Mouse (Mus musculus) cerebellum, adult 18-20 months (tissue): ENCODE measurements around the gene Cfap77.

Experiments
- DNase-seq, 2 experiments: peaks; one replicate each; pipeline ENCODE4 v3.0.0; 2021

Cfap77 gene

DNA sequence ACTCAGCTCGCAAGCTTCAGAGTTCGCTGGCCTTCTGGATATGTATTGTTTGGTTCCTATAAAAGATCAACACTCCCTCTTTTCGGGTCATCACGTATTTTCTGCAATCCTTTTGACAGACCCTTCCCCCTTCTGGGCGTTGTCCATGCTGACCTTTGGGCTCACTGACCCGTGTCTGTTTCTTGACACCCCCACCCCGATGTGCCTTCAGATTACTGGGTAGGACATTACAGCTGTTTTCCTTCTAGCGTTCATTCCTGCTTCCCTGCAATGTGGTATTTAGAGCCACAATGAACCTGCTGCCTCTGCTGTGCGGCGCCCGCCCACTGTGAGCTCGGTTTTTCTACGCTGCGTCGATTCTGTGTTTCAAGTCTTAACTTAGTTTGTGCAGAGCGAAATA lies 8.7 kb downstream of the Cfap77 start:
- no peak for DNase-seq

DNA sequence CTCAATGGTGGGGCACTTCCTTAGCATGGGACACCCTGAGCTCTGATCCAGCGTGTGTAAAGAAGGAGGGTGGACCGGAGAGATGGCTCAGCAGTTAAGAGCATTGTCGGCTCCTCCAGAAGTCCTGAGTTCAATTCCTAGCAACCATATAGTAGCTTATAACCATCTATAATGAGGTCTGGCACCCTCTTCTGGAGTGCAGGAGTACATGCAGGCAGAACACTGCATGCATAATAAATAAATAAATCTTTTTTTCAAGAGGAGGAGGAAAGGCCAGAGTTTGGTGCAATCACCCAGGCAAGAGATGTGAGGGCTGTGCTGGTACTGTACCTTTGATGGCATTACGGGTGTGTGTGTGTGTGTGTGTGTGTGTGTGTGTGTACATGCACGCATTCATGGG lies 12.7 kb downstream of the Cfap77 start:
- DNase-seq = no peak

GRCm38 (mm10) chr2:29041477-29041768 lies 13.4 kb downstream of the Cfap77 start:
- no peak for DNase-seq

DNA sequence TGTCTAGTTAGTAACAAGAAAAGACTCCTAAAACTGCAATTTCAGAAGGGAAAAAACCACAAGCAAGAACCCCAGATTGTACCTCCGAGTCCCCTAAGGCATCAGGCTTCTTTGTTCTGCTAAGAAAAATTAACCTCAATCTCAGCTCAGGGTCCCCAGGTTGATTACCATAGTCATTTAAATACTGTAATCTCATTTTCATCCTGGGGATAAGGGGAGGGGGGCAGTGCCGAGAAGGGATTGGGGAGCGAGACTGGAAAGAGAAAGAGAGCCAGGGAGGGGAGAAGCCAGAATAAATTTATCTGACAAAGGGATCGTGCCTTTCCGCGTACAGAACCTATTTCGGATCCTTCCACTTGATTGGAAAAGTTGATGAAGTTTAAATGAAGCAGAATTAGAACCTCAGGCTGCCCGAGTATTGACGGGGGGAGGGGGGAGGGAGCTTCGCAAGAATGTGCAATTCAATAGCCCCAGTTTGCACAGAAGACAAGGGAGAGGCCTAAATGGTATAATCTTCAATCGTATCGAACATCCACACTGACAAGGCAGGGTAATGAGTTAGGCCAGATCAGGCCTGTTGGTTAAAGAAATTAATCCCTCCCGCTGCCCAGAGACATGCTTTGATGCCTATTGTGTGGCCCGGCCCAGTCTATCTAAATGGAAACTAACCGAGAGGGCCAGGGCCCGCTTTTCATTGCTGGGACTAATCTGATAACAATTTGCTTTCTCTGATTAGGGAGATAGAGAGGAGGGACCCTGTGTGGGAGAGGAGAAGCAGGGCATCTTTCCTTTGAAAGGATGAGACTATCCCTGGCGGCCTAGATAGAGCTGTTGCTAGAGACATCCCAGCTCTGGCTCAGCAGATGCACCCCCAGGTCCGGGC lies 14.0 kb downstream of the Cfap77 start:
- DNase-seq = no peak

GRCm38 (mm10) chr2:29039741-29040140 lies 15.1 kb downstream of the Cfap77 start:
- DNase-seq = no peak

DNA sequence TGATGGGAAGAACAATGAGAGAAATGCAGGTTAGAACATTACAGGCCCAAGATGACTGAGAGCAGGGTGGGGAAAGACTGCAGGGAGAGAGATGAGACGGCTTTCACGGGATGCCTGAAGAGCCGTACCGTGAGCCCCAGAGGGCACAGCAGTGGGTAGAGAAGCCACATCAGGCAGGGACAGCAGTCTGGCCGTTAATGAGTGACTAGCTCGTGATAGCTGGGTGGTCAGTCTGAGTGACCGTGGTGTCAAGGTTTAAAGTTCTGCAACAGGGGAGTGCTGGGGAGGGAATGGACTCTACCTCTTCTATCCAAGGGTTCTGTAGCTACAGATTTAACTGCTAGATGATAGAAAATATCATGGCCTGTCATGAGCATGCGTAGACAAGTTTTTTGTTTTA lies 19.2 kb downstream of the Cfap77 start:
- no peak for DNase-seq

DNA sequence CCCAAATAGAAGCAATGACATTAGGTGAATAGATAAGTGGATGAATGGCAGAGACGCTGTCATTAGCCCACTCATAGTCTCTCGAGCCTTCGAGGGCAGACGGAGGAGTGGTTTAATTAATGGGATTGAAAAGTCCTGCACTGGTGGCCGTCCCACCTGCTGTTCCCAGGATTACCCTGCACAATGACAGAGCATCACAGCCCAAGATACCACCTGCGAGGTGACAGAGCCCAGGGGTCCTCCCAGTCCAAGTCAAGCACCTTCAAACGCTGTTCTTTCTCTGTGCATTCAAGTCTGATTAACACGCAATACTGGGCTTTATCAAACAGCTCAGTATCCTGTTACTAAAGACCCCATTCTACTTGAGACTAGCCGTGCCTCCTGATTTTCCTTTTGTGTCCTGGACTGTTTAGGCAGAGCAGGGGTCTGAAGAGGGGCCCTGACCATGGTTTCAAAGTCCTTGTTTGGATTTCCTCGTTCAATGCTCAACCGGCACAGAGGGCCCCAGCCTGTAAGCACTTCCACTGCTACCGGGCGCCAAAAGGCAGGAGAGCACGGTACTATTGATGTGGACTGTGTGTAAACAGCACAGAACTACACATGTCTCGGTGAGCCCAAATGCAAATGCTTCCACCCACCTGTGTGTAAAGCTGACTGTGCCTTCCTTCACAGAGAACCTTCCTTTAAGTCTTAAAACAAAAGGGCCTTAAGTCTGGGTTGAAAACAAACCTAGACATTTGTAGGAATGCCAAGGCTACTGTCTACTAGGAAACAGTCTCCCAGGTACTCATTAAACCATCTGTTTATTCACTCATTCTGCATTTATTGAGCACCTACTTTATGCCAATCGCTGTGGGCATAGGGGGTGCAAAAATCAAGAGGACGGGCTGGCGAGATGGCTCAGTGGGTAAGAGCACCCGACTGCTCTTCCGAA lies 20.1 kb downstream of the Cfap77 start:
- no peak for DNase-seq

DNA sequence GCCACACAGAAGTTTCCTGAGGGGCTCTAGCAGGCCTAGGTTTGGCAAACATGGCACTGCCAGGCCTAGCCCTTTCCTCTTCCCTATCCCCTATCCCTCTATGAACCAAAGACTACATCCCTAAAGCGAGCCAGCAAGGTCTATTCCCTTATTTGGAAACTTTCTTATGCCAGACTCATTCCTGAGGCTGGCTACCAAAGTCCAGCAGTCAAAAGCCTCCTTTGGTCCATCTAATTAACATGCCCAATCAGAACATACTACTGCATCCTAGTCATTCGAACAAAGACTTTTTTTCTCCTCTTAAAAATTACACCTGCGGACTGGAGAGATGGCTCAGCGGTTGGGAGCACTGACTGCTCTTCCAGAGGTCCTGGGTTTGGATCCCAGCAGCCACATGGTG lies 22.9 kb downstream of the Cfap77 start:
- no peak for DNase-seq

DNA sequence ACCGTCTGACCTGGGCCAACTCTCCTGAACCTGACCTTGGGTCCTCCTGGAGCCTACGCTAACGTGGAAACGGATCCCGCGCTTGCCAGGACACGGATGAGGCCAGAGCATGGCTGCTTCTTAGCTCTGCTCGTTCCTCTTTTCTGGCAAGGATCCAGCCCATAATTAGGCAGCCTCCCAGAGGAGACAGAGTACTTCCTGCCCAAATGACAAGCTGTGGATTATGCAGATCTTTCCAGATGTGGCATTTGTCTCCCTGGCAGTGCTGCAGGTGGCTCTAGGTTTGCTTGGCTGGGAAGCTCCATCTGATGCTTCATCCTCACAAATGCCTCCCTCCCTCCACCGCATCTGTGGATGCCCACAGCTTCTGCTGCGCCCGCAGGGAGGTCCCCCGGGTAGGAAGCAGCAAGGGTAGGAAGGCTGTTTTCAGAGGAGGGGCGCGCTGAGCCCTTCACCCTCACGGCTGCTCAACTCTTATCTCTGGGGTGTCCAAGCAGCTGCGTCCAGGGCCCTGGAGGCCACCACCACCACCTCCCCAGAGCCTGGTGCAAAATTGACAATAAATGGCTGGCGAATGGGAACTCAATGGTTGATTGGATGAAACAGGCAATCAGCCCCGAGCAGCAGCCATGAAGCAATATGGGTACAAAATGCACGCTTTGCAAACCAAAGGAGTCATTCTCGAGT lies 24.7 kb downstream of the Cfap77 start:
- no peak for DNase-seq

GRCm38 (mm10) chr2:29025284-29025683 lies 29.6 kb downstream of the Cfap77 start:
- DNase-seq = no peak

DNA sequence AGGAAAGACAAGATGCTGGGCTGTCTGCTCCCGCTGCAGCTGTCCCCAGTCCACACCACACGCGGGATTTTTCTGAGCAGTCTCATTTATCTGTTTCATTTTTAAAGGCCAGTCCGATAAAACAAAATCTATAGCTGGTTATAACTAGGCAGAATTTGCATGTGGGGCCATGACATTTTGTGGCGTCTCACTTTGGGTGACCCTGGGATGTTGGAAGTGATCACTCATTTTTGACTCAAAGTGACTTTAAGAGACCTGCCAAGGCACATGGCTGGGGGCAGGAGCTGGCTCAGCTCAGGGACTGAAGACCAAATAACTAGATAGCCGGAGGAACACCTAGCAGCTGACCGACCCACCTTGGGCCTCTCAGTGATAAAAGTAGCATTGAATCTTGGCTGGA lies 31.9 kb downstream of the Cfap77 start:
- no peak for DNase-seq

- DNase-seq = no peak
Measured at GRCm38 (mm10) chr2:29021025-29021424, 33.8 kb downstream of the Cfap77 start.

DNA sequence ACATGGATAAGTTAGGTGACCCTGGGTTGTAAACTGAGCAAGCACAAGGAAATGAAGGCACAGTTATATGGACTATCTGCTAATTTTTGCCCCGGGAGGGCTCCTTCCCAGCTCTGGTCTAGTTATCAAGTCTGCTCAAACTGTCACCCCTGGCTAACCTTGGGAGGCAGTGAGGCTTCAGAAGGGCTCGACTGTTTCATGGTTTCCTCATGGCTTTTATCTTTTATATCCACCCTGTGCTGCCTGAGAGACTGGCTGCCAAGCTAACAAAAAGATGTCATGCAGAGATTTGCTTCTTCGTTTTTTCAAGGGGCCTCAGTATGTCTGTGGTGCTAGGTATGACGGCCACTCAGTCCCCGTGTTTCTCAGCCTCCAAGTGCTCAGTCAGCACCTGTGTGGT lies 36.2 kb downstream of the Cfap77 start:
- no peak for DNase-seq

DNA sequence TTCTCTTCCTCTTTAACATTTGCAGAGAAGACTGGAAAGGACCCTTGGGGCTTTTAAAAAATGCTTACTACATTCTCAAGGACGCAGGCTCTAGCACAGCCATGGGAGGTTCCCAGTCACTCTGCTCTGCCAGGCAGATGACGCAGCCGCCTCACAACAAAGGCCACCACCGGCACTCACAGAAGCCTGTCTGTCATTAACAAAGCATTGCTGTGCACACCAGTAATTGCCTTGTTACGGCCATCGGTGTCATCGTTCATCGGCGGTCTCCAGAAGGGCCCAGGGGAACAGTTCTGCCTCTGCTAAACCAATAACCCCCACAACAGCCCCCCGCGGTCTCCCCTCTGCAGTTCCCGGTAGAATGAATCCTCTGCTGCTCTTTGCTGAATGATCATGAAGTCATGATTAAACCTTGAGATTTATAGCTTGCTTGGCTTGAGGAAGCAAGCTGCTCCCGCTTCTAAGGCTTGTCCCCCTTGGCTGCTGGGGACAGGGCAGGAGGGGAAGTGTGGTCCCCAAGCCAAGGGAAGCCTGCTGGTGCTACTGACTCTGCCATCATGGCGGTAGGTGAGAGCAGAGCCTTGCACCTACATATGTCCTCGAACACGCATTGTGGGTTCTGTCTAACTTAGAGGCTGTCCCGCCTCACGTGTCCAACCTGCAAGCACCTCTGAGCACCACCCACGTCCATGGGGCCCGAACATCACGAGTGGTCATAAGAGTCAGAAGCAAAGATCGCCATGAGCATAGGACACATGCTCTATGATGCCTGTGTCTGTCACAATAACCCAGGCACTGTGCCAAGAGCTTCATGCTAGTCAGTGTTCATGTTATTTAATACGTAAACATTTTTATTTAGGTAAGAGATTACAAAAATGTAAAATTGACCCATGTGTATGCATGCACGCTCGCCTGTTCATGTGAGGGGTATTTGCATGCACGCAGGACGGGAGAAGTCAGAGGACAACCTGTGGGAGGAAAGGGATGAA lies 38.0 kb downstream of the Cfap77 start:
- no peak for DNase-seq

- DNase-seq = no peak
Measured at GRCm38 (mm10) chr2:29012523-29012922, 42.3 kb downstream of the Cfap77 start.

- DNase-seq = no peak
Measured at GRCm38 (mm10) chr2:29007656-29008055, 47.2 kb downstream of the Cfap77 start.

DNA sequence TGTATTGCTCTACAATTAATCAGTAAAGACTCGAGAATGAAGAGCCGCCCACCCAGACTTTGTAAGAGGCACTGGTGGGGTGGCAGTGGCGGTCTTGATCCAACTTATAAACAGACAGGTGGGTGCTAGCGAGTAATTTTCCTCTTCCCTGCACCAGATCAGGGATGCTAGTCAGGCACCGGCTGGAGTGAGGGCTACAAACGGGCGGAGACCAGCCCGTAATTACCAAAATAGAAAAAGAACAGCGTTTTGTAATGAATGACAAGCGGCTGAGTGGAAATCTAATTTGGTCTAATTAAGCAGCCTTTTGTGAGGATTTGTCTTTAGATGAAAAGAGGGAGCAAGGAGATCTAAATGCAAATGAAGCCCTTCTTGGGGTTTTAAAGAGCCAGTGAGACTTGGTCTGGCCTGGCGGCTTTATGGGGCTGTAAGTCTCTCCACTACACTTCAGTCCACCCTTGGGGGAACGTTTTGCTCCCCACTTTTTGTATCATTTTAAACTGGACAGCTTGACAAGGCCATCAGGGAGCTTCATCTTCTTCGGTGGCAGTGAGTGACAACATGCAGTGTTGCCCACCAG lies 48.3 kb downstream of the Cfap77 start:
- DNase-seq = no peak

DNA sequence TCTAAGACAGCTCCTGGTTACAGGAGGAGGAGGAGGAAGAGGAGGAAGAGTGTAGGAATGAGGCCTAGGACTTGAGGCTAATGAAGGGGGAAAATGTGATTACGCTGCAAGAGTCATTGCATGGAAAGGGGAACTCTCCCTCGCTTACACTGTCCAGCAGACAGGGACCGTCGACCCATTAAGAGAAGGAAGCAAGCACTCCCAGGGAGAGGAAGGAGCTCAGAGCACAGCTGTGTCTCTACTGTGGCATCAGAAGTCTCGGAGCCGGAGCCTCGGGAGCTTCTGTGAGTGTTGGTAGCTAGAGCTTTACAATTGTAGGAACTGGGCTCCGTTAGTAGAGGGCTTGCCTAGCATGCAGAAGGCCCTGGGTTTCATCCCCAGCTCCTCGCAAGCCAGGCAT lies 50.8 kb downstream of the Cfap77 start:
- DNase-seq = no peak

- no peak for DNase-seq
Measured at GRCm38 (mm10) chr2:28998246-28998645, 56.6 kb downstream of the Cfap77 start.

GRCm38 (mm10) chr2:28997161-28997834 lies 57.6 kb downstream of the Cfap77 start:
- no peak for DNase-seq

- DNase-seq = no peak
Measured at GRCm38 (mm10) chr2:28995436-28995835, 59.4 kb downstream of the Cfap77 start.
